Mouse (Mus musculus): ENCODE results near the gene Tnni2.

The Tnni2 gene

DNA sequence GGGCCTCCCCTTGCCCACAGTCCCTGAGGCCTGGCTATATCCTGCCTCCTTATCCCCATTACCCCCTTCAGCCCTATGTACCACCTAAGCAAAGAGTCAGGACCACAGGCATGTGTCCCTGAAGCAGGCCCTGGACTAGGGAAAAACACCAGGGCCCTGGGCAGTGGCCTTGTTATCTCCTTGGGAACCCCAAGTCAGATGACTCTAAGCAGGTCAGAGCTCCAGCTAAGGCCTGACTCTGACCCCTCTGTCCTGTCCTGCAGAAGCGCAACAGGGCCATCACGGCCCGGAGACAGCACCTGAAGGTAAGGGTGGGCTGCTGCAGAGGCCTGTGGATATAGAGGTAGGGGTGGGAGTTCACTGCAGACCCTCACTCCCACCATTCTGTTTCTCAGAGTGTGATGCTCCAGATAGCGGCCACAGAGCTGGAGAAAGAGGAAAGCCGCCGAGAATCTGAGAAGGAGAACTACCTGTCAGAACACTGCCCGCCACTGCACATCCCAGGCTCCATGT is 1.4 kb downstream of the Tnni2 start:
- no peak for TF ChIP-seq GATA4 (IDR thresholded peaks at IDR 0.05; ENCODE audit: insufficient replicate concordance, low read length)

DNA sequence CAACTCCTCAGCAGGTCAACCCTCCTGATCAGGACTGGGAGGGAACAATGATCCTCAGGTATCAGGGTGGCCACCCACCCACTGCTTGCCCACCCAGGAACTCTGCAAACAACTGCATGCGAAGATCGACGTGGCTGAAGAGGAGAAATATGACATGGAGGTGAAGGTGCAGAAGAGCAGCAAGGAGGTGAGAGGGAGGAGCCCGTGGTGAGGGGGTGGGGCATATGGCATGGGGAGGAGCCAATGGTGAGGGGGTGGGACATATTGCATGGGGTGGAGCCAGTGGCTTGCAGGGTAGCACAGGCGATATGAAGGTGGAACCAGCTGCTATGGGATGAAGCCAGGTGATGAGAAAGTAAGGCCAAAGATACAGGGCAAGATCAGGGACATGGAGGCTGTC is 1.9 kb downstream of the Tnni2 start:
- no peak for TF ChIP-seq GATA4 (IDR thresholded peaks at IDR 0.05; ENCODE audit: insufficient replicate concordance, low read length)

DNA sequence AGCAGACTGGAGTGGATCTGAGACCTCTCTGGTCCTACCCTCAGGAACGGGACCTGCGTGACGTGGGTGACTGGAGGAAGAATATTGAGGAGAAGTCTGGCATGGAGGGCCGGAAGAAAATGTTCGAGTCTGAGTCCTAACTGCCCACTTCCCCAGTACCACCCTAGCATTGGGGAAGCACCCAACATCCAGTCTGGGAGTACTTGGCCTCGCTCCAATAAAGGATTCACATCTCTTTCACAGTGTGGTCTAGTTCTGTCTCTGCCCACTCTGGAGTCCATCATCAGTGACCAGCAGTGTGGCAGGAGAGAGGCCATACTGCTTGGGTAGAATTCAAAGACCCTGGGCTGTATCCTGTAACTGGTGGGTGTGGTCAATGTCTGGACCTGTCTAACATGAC is 2.6 kb downstream of the Tnni2 start:
- no peak for TF ChIP-seq GATA4 (IDR thresholded peaks at IDR 0.05; ENCODE audit: insufficient replicate concordance, low read length)

- no peak for TF ChIP-seq GATA4 (IDR thresholded peaks at IDR 0.05; ENCODE audit: insufficient replicate concordance, low read length)
Measured at GRCm38 (mm10) chr7:142445324-142445723, 3.7 kb downstream of the Tnni2 start.

- TF ChIP-seq GATA4 (IDR thresholded peaks at IDR 0.05; ENCODE audit: insufficient replicate concordance, low read length), result no peak
Measured at GRCm38 (mm10) chr7:142446264-142446663, 4.7 kb downstream of the Tnni2 start.

GRCm38 (mm10) chr7:142449038-142449617 is 7.5 kb downstream of the Tnni2 start:
- TF ChIP-seq GATA4 (IDR thresholded peaks at IDR 0.05; ENCODE audit: insufficient replicate concordance, low read length), result no peak

DNA sequence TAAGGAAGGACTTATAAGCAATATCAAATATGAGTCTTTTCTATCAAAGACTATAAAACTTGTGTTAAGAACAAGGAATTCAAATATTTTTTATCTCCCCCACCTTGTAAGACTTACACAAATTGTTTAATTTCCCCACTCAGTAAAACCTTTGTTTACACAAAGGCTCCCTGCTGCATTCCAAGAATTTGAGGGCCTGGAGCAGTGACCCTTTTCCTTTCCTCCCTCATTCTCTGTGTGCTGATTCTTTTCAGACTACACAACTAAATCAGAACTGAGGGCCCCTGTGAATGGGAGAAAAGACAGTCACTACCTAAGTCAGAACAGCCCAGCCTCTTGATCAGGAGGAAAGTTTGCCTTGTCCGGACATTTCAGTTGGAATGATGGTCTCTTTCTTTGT is 13.1 kb downstream of the Tnni2 start:
- TF ChIP-seq GATA4 (IDR thresholded peaks at IDR 0.05; ENCODE audit: insufficient replicate concordance, low read length), result no peak

- no peak for TF ChIP-seq GATA4 (IDR thresholded peaks at IDR 0.05; ENCODE audit: insufficient replicate concordance, low read length)
Measured at GRCm38 (mm10) chr7:142455251-142455650, 13.6 kb downstream of the Tnni2 start.

- TF ChIP-seq GATA4 (IDR thresholded peaks at IDR 0.05; ENCODE audit: insufficient replicate concordance, low read length), result no peak
Measured at GRCm38 (mm10) chr7:142456806-142457205, 15.2 kb downstream of the Tnni2 start.

GRCm38 (mm10) chr7:142457227-142457811 is 15.7 kb downstream of the Tnni2 start:
- no peak for TF ChIP-seq GATA4 (IDR thresholded peaks at IDR 0.05; ENCODE audit: insufficient replicate concordance, low read length)

GRCm38 (mm10) chr7:142458026-142458425 is 16.4 kb downstream of the Tnni2 start:
- TF ChIP-seq GATA4 (IDR thresholded peaks at IDR 0.05; ENCODE audit: insufficient replicate concordance, low read length), result no peak

DNA sequence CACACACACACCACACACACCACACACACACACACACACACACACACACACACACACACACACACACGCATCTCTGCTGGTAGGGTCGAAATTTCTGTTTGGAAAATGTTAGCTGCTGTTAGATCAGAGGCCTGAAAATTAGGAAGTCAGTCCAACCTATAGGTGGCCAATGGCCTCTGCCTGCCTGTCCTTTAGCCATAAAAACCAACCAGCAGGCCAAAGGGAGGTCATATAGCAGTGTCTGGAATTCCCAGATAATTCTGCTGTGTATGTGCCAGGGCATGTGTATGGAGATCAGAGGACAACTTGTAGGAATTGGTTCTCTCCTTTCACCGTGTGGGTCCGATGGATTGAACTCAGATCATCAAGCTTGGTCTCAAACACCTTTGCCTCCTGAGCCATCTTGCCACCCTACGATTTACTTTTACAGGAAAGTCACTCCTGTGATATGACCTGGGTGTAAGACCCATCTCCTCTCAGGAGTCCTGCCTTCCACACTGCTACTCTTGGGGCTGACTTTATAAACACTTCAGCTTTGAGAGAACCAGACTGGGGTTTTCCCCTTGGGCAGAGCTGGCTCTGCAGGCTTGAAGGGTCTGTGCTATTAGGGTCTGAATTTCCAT is 17.2 kb downstream of the Tnni2 start:
- no peak for TF ChIP-seq GATA4 (IDR thresholded peaks at IDR 0.05; ENCODE audit: insufficient replicate concordance, low read length)

GRCm38 (mm10) chr7:142459299-142459691 is 17.7 kb downstream of the Tnni2 start:
- no peak for TF ChIP-seq GATA4 (IDR thresholded peaks at IDR 0.05; ENCODE audit: insufficient replicate concordance, low read length)

DNA sequence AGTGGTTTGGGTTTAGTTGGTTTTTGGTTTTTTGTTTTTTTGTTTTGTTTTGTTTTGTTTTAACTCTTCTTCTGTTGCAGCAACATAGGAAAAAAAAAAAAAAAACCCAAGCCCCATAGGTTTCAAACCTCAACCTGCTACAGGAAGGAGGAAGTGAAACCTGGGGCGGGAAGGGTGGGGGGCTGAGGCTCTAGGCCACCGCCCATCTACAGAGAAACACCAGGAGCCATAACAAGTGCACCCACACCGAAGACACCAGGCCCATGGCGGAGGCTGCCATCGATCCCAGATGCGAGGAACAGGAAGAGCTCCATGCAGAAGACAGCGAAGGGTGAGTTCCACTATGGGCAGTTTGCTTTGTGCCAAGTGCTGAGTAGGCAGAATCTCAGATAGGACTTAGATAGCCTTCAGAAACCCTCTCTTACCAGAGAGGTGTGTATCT is 19.0 kb downstream of the Tnni2 start, which contains the start of gene Lsp1:
Lsp1 (plus strand) TSS at position 174 of the 442 bp plus-strand sequence.
- no peak for TF ChIP-seq GATA4 (IDR thresholded peaks at IDR 0.05; ENCODE audit: insufficient replicate concordance, low read length)

- no peak for TF ChIP-seq GATA4 (IDR thresholded peaks at IDR 0.05; ENCODE audit: insufficient replicate concordance, low read length)
Measured at GRCm38 (mm10) chr7:142461446-142461845, 19.8 kb downstream of the Tnni2 start.

- TF ChIP-seq GATA4 (IDR thresholded peaks at IDR 0.05; ENCODE audit: insufficient replicate concordance, low read length), result no peak
Measured at GRCm38 (mm10) chr7:142462190-142462589, 20.6 kb downstream of the Tnni2 start.

Data from liver, adult (tissue).